Mouse (Mus musculus) cerebellum, postnatal 25 days (tissue): ENCODE data around the gene Nubpl.
"Not testable (repeated sequence)": the region's sequence is repeated elsewhere in the genome, so short reads cannot be mapped to it uniquely, and the experiment has no call there.

ENCODE experiments used
- DNase-seq, 2 experiments: peaks; one replicate each; pipeline ENCODE4 v3.0.0; 2021; ENCODE audit warnings: mixed read lengths in 2 of 2

The Nubpl gene

GRCm38 (mm10) chr12:52097650-52098070 lies at the start of gene Nubpl:
TSS of gene Nubpl (plus strand) at chr12:52097737.
- peak; percentile 98 to 99 for DNase-seq

- no peak for DNase-seq
Measured at GRCm38 (mm10) chr12:52049324-52049723, 48.2 kb upstream of the Nubpl start.

GRCm38 (mm10) chr12:52079296-52079695 lies 18.2 kb upstream of the Nubpl start:
- not testable (repeated sequence) for DNase-seq

GRCm38 (mm10) chr12:52097049-52097649 lies 388 bp upstream of the Nubpl start:
- DNase-seq: peak in 1 of 2 experiments; percentile 12

GRCm38 (mm10) chr12:52120276-52120675 lies 22.7 kb downstream of the Nubpl start:
- no peak for DNase-seq

GRCm38 (mm10) chr12:52126407-52126806 lies 28.9 kb downstream of the Nubpl start:
- DNase-seq: no peak

- no peak for DNase-seq
Measured at GRCm38 (mm10) chr12:52129072-52129471, 31.5 kb downstream of the Nubpl start.

GRCm38 (mm10) chr12:52132256-52132655 lies 34.7 kb downstream of the Nubpl start:
- DNase-seq: peak; percentile 8 to 53

- DNase-seq: no peak
Measured at GRCm38 (mm10) chr12:52138296-52138695, 40.8 kb downstream of the Nubpl start.

GRCm38 (mm10) chr12:52146639-52147038 lies 49.1 kb downstream of the Nubpl start:
- DNase-seq: no peak

- DNase-seq: no peak
Measured at GRCm38 (mm10) chr12:52149448-52149847, 51.9 kb downstream of the Nubpl start.

- no peak for DNase-seq
Measured at GRCm38 (mm10) chr12:52152071-52152470, 54.5 kb downstream of the Nubpl start.

- no peak for DNase-seq
Measured at GRCm38 (mm10) chr12:52154906-52155305, 57.4 kb downstream of the Nubpl start.

- no peak for DNase-seq
Measured at GRCm38 (mm10) chr12:52164414-52164813, 66.9 kb downstream of the Nubpl start.

GRCm38 (mm10) chr12:52186205-52186793 lies 88.8 kb downstream of the Nubpl start:
- DNase-seq: no peak

GRCm38 (mm10) chr12:52186963-52187590 lies 89.5 kb downstream of the Nubpl start:
- no peak for DNase-seq

- no peak for DNase-seq
Measured at GRCm38 (mm10) chr12:52198471-52198870, 100.9 kb downstream of the Nubpl start.

GRCm38 (mm10) chr12:52209121-52209610 lies 111.6 kb downstream of the Nubpl start:
- no peak for DNase-seq

GRCm38 (mm10) chr12:52211144-52211543 lies 113.6 kb downstream of the Nubpl start:
- DNase-seq: no peak

GRCm38 (mm10) chr12:52214837-52215236 lies 117.3 kb downstream of the Nubpl start:
- no peak for DNase-seq

- DNase-seq: no peak
Measured at GRCm38 (mm10) chr12:52224954-52225353, 127.4 kb downstream of the Nubpl start.

GRCm38 (mm10) chr12:52228746-52229145 lies 131.2 kb downstream of the Nubpl start:
- DNase-seq: no peak

GRCm38 (mm10) chr12:52231929-52232328 lies 134.4 kb downstream of the Nubpl start:
- not testable (repeated sequence) for DNase-seq

GRCm38 (mm10) chr12:52242712-52243111 lies 145.2 kb downstream of the Nubpl start:
- no peak for DNase-seq
